Mouse (Mus musculus) limb, embryonic 14.5 days (tissue): ENCODE results near the gene Eif4enif1. TPM values are rescaled to one million over a fixed set of nuclear protein-coding genes. Genes with fewer than 3 reads are reported as not detected.

Source experiments
- ATAC-seq: fragments of 200-750 bp; cut with Nextera tagmentation; 2 replicates; pipeline ENCODE4 v1.8.0; 2017; ENCODE audit warnings: low read depth, moderate number of reproducible peaks, moderate TSS enrichment; ENCODE audit not compliant: low FRiP score
- DNase-seq: peaks from one replicate; pipeline ENCODE4 v3.0.0-alpha.2; 2015; ENCODE audit warnings: low spot score
- H3K27ac ChIP-seq: fragments of 300-500 bp; sonication (generic); replicated peaks from 2 replicates; pipeline ENCODE4 v1.5.1; 2014; ENCODE audit warnings: low read depth, mild to moderate bottlenecking, low read length, moderate library complexity, mixed read lengths
- H3K27me3 ChIP-seq: fragments of 300-500 bp; sonication (generic); 2 replicates; pipeline ENCODE4 v1.6.1; 2014; ENCODE audit warnings: low read length, mixed read lengths; ENCODE audit not compliant: control insufficient read depth, insufficient read depth
- H3K36me3 ChIP-seq: fragments of 300-500 bp; sonication (generic); 2 replicates; pipeline ENCODE4 v1.6.1; 2014; ENCODE audit warnings: mild to moderate bottlenecking, low read length, moderate library complexity, mixed read lengths; ENCODE audit not compliant: control insufficient read depth, insufficient read depth
- H3K4me1 ChIP-seq: fragments of 300-500 bp; sonication (generic); 2 replicates; pipeline ENCODE4 v1.6.1; 2014; ENCODE audit warnings: antibody characterized with exemption, low read length, mixed read lengths; ENCODE audit not compliant: control insufficient read depth, insufficient read depth
- H3K4me2 ChIP-seq: fragments of 300-500 bp; sonication (generic); replicated peaks from 2 replicates; pipeline ENCODE4 v1.6.1; 2014; ENCODE audit warnings: low read depth, mild to moderate bottlenecking, low read length, moderate library complexity; ENCODE audit not compliant: severe bottlenecking
- H3K4me3 ChIP-seq: fragments of 300-500 bp; sonication (generic); replicated peaks from 2 replicates; pipeline ENCODE4 v1.5.1; 2014; ENCODE audit warnings: low read length
- H3K9ac ChIP-seq: fragments of 300-500 bp; sonication (generic); 2 replicates; pipeline ENCODE4 v1.6.1; 2014; ENCODE audit warnings: mild to moderate bottlenecking, low read depth, low read length, moderate library complexity; ENCODE audit not compliant: severe bottlenecking
- H3K9me3 ChIP-seq: fragments of 300-500 bp; sonication (generic); 2 replicates; pipeline ENCODE4 v1.6.1; 2016; ENCODE audit warnings: low read length; ENCODE audit not compliant: control insufficient read depth
- POLR2A ChIP-seq: fragments of 200-500 bp; IDR thresholded peaks from 2 replicates; pipeline ENCODE4 v1.8.0; 2012; ENCODE audit warnings: inconsistent platforms, mild to moderate bottlenecking, moderate library complexity, borderline replicate concordance; ENCODE audit not compliant: insufficient read depth, insufficient read length; ENCODE audit errors: extremely low read depth
- WGBS: fragments of 180-500 bp; shearing (Covaris S2); extraction: QIAGEN DNeasy Blood & Tissue Kit; methylation state at CpG from one replicate; pipeline ENCODE4 v1.1.7; 2014; 5-methylcytosine and 5-hydroxymethylcytosine counted together
- polyA plus RNA-seq, 2 experiments: library from polyadenylated mRNA; depleted of rRNA in 1 of 2; stranded (reverse) in 1 of 2; unstranded in 1 of 2; fragments of >200 nt; fragmentation: Nextera tagmentation in 1 of 2; extraction: Ambion mirVana in 1 of 2; gene quantifications; 2 replicates each; pipeline versions ENCODE4 v1.2.1 to v1.2.3; 2012 to 2014

The Eif4enif1 gene
- polyA plus RNA-seq, 2 experiments, result 55.9 to 87.8 TPM

- DNase-seq (peak; percentile 67), ATAC-seq (no peak)
- Histone ChIP-seq H3K27me3 (no peaks in the 10 kb centered on the region), H3K9me3 (no peaks in the 10 kb centered on the region), H3K36me3 (peaks cover 35% of the 10 kb centered on the region), H3K4me2 (peak overlapping the region; percentile 63), H3K9ac (peak overlapping the region; percentile 98), H3K4me1 (0 out of 2 replicates have a peak, but pooled peaks cover 3% of the 10 kb centered on the region), H3K27ac (peak overlapping the region; percentile 96), H3K4me3 (peak overlapping the region; percentile 90)
- WGBS, result 2% methylated on average over 26 of the region's 26 CpGs
- TF ChIP-seq POLR2A, result no peak
Measured at GRCm38 (mm10) chr11:3265291-3266078, 63.3 kb downstream of the Eif4enif1 start.

- H3K4me1 ChIP-seq, result 0 out of 2 replicates have a peak, but pooled peaks cover 3% of the 10 kb centered on the region
- peak within 1 kb of the TSS; percentile 63 for H3K4me2 ChIP-seq
- H3K36me3 ChIP-seq, result peaks cover 31% of the 10 kb centered on the region
- under 1% methylated on average over 49 of the region's 72 CpGs for WGBS
- peak within 1 kb of the TSS; percentile 98 for H3K9ac ChIP-seq
- no peaks in the 10 kb centered on the region for H3K9me3 ChIP-seq
- peak within 1 kb of the TSS; percentile 96 for H3K27ac ChIP-seq
- ATAC-seq (peak; percentile 98), DNase-seq (peak; percentile 98)
- H3K4me3 ChIP-seq, result peak within 1 kb of the TSS; percentile 90
- TF ChIP-seq POLR2A, result peak; percentile 94
- no peaks in the 10 kb centered on the region for H3K27me3 ChIP-seq
Measured at GRCm38 (mm10) chr11:3266079-3266685, 64.0 kb downstream of the Eif4enif1 start, which contains the start of gene Drg1. Gene Drg1, minus strand, starts transcription at chr11:3266415.

- Histone ChIP-seq H3K4me2 (peak overlapping the region; percentile 63), H3K9me3 (no peaks in the 10 kb centered on the region), H3K4me3 (peak overlapping the region; percentile 90), H3K36me3 (peaks cover 22% of the 10 kb centered on the region; the same call in 1 of the 2 replicates), H3K27ac (peak overlapping the region; percentile 96; the same call in 1 of the 2 replicates), H3K27me3 (no peaks in the 10 kb centered on the region), H3K9ac (peak overlapping the region; percentile 98), H3K4me1 (0 out of 2 replicates have a peak, but pooled peaks cover 3% of the 10 kb centered on the region)
- no peak for TF ChIP-seq POLR2A
- no peak for ATAC-seq
- no peak for DNase-seq
- 59% methylated on average over 7 of the region's 7 CpGs for WGBS
Measured at GRCm38 (mm10) chr11:3267133-3267532, 64.9 kb downstream of the Eif4enif1 start.

GRCm38 (mm10) chr11:3269241-3269640, 67.0 kb downstream of the Eif4enif1 start:
- H3K9me3 ChIP-seq, result no peaks in the 10 kb centered on the region
- no peak overlapping the region for H3K27ac ChIP-seq
- H3K4me2 ChIP-seq, result no peak overlapping the region
- 0 out of 2 replicates have a peak, but pooled peaks cover 3% of the 10 kb centered on the region for H3K4me1 ChIP-seq
- H3K9ac ChIP-seq, result no peak overlapping the region
- ATAC-seq (no peak), DNase-seq (no peak)
- peaks cover 1% of the 10 kb centered on the region; the same call in 1 of the 2 replicates for H3K36me3 ChIP-seq
- no peak for TF ChIP-seq POLR2A
- H3K27me3 ChIP-seq, result no peaks in the 10 kb centered on the region
- H3K4me3 ChIP-seq, result no peak overlapping the region
- 39% methylated on average over 4 of the region's 4 CpGs for WGBS

GRCm38 (mm10) chr11:3278351-3278750, 76.2 kb downstream of the Eif4enif1 start:
- no peak for TF ChIP-seq POLR2A
- 56% methylated on average over 5 of the region's 5 CpGs for WGBS
- no peak for ATAC-seq
- Histone ChIP-seq H3K4me1 (no peaks in the 10 kb centered on the region), H3K9me3 (0 out of 2 replicates have a peak, but pooled peaks cover 6% of the 10 kb centered on the region), H3K27ac (no peak overlapping the region), H3K27me3 (no peaks in the 10 kb centered on the region), H3K36me3 (no peaks in the 10 kb centered on the region), H3K9ac (no peak overlapping the region), H3K4me2 (no peak overlapping the region), H3K4me3 (no peak overlapping the region)
- no peak for DNase-seq
